Mouse (Mus musculus): ENCODE results near the gene Klk12.

Klk12 gene

DNA sequence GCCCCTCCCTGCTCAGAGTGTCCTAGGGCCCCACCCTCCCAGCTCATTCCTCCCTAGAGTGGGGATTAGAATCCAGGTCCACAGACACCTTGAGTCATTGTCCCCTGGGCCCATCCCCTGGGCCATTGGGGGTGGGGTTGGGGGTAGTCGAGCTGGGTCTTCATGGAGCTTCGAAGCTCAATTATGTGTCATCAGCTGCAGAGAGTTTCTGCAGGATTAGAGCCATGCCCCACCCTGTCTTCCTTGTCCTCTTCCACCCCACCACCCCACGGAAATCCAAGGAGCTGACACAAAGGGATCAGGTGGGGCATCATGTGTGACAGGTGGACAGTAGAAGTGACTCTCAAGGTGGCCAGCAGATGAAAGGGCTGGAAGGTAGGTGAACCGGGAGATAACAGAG, at the start of gene Klk12:
Gene Klk12, plus strand, starts transcription at position 301 of the 400 bp plus-strand sequence.
- no peak for DNase-seq

DNA sequence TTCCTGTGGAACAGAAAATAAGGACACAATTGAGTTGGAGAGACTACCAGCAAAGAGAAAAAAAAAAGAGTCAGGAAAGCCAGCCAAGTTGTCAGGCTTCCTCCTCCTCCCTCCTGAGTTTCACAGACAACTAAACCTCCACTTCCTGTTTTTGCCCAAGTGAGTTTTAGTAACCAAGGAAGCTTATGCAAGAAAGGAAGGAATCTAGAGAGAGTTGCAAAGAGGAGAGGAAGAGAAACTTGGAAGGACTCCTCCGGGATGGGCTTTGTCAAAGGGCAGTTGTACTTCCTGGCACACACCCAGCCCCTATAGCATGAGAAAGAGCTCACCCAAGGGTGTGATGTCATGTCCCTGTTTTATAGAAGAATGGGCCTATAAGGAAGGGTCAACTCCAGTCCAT, 20.9 kb upstream of the Klk12 start:
- DNase-seq: no peak

DNA sequence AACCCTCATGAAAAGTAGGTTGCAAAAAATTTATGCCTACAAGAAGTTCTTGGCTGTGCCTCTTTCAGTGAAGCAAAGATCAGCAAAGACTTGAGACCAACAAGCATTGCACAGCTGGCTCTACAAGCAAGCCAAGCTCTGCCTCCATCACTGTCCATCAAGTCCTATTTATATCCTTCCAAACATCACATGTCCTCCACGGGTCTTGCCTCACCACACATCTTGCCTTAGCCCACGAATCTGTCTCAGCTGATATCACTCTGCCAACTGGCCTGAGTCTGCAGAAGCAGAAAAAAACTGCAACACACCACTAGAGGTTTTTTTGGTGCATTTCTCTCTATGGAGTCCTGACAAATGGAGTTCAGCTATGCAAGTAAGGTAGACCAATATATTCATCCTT, 15.9 kb upstream of the Klk12 start:
- no peak for DNase-seq

DNA sequence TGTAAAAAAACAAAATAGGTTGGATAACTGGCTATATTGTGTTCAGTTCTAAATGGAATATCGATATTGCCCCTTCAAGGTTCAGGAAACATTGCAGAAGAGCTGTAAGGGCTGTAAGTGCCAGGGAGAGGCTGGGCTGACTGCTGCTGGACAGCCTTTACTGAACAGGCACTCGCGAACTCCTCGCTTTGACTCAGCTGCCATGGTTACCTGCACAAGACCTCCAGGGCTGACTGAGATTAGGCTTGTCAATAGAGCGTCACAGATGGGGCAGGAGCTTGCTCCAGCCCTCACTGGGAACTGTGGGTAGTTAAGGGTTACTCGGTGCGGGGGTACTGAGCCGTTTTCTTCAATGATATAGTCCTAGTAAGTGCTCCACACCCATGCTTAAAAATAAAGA, 2.2 kb upstream of the Klk12 start:
- no peak for DNase-seq

DNA sequence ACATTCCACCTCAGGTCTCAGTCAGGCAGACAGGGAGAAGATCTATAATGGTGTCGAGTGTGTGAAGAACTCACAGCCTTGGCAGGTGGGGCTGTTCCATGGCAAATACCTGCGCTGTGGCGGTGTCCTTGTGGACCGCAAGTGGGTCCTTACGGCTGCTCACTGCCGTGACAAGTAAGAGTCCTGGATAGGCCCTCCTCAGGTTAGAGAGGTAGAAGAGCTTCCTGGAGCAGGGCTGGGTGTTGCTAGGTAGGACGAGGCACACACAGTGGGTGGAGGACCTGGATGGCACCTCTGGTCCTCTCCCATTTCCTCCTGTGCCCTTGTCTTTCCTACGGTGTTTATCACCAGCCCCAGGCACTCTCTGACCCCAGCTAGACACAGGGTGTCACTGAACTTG, 939 bp downstream of the Klk12 start:
- no peak for DNase-seq

DNA sequence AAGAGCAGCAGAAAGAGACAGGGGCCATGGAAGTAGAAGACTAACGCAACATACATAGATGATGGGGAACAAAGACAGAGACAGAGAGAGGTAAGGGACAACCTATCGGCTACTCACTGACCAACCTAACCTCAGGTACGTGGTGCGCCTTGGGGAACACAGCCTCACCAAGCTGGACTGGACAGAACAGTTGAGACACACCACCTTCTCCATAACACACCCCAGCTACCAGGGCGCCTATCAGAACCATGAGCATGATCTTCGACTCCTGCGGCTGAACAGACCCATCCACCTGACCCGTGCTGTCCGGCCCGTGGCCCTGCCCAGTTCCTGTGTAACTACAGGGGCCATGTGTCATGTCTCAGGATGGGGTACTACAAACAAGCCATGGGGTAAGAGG, 2.0 kb downstream of the Klk12 start:
- DNase-seq: no peak

DNA sequence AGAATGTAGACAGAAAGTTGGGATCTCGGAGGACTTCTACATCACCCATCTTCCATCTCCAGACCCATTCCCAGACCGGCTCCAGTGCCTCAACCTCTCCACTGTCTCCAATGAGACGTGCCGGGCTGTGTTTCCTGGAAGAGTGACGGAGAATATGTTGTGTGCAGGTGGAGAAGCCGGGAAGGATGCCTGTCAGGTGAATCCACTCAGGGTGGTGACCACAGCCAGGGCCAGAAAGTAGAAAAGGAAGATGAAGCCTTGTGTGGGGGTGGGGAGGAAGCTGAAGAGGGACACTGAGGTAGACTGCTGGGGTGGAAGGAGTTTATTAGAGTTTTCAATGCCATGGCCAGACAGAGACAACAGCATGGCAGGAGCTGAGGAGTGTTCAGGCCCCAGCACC, 3.2 kb downstream of the Klk12 start:
- DNase-seq: no peak

DNA sequence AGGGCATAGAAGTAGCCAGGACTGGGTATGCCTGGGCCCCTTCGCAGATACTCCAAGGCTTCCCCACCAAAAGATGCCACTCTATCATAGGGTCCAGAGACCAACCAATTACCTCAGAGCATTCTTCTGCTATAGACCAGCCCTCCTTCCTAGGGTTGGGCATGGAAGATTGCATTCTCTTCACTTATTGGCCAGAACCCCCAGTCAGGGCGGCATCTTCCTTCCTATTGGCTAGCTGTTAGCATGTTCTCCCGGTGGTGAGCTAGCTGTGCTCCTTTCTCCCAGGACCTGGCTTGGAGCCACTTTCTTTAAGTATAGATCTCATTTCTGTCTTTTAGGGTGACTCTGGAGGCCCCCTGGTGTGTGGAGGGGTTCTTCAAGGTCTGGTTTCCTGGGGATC, 4.2 kb downstream of the Klk12 start:
- DNase-seq: no peak

DNA sequence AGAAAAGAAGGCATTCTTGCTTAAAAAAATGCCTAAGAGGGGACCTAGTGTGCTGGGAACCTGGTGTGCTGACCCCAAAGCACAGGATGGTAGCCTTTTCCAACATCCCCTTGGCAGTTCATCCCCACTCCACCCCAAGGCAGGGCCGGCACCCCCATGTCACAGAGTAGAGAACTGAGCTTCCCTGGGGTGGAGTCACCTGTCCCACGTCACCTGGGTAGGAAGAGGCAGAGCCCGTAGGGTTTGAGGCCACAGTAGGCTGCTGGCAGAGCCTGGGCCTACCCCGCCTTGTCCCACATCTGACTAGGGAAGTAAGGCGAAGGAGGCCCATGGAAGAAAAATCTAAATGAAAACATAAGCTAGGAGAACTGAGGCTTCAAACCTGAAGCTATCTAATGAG, 5.7 kb downstream of the Klk12 start, which contains the start of gene Klk11:
Gene Klk11, plus strand, starts transcription at position 241 of the 400 bp plus-strand sequence.
- peak; percentile 0 for DNase-seq

DNA sequence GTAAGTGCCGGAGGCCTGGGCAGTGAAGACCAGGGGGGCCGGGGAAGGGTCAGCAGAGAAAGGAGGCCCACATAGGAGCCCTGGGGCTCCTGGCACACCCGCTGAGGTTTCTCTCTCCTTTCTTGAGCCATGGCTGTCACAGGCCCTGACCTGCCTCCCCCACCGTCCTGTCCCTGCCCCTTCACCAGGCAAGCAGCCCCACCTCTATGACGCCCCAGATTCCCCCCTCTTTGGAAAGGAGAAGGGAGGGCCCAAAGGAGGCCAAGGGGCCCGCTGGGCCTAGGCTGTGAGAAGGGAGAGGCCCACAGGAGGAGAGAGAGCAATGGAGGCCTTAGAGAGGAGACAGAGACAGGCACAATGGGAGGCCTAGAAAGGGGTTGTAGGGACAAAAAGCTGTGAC, 6.1 kb downstream of the Klk12 start:
- peak; percentile 0 for DNase-seq

DNA sequence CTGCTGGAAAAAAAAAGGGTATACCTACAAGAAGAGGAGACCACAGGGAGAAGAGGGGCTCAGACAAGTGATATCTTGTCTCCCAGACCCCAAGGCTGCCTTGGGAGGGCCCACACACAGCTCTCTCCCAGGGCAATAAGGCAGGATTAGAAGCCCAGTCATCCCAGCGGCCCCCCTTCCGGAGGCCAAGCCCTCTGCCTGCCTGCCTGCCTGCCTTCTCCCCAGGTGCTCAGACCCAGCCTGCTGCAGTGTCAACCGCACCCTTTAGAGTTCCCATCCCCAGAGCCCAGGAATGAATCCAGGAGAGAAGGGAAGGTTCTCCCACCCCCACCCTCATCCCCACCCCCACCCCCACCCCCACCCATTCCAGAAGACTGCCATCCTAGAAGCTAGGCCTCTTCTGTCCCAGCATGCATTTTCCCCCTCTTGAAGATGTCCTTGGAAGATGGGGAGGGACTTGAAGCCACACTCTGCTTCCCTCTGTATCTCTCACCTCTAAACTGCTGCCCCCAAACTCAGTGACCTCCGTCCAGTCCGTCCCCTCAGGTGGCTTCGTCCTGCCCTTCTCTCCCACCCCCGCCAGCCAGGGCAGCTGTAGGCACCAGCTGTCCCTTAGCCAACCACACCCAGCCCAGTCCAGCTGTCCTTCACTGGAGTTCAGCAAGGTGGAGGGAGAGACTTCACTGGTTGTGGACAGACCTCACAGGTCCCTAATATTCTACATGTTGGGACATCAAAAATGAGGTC, 6.8 kb downstream of the Klk12 start:
- peak; percentile 0 for DNase-seq

DNA sequence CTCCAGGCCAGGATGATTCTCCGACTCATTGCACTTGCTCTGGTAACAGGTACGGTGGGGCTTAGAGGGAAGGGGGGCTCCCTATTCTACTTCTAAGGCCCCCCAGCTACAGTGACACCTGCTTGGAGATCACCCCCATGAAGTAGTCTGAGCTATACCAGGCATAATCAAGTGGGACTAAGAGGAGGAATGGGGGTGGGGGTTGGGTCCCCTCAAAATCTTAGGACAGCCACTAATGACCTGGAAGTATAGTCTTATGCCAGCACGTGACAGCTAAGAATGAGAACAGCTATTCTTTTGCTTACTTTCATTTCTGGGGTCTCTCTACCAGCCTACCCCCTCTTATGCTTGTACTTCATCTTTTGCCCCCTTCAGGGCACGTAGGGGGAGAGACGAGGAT, 7.8 kb downstream of the Klk12 start:
- DNase-seq: peak; percentile 0

DNA sequence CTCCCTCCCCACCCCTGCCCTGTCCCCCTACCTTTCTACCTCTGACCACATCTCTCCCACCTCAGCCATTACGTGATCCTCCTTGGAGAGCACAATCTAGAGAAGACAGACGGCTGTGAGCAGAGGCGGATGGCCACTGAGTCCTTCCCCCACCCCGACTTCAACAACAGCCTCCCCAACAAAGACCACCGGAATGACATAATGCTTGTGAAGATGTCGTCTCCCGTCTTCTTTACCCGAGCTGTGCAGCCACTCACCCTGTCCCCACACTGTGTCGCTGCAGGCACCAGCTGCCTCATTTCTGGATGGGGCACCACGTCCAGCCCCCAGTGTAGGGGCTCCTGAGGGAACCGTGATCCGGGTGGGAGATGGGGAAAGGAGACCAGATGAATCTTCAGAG, 8.7 kb downstream of the Klk12 start:
- DNase-seq: peak; percentile 0

DNA sequence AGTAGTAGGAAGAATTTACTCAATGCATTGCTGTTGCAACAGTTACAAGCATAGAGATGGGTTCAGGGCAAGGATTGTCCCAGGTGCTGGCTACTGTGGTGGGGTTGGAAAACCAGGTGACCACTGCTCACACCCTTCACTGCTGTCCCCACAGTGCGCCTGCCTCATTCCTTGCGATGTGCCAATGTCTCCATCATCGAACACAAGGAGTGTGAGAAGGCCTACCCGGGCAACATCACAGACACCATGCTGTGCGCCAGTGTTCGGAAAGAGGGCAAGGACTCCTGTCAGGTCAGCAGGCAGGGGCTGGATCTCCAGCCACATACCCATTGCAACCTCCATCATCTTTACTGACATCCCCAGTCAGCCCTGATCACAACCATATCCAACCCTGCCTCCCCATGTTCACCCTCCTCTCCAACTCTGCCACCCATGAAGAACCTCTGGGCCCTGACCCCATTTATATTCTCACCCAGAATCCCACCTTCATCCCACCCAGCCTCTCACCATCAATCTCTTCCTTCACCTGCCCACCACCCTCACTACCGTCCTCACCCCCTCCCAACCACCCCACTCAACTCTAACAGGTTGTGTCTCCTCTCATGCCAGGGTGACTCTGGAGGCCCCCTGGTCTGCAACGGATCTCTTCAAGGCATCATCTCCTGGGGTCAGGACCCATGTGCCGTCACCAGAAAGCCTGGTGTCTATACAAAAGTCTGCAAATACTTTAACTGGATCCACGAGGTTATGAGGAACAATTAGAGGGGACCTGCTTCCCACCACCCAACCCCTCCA, 9.7 kb downstream of the Klk12 start:
- peak; percentile 0 for DNase-seq

DNA sequence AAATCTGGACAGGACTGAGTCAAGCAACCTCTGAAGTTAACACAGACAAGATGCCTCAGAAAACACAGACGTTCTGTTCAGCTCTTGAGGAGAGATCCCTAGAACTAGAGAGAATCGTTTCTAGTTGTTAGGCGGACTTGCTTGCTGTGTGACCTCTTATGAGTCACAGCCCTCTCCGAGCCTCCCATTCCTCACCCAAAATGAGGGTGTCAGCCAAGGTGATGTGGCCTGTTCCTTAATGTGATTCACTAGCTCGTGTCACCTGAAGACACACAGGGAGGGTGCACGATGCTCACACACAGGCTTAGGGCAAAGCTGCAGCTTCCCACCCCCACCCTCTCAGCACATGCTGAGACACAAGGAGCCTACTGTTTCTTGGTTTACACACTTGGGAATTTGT, 11.5 kb downstream of the Klk12 start:
- DNase-seq: no peak

DNA sequence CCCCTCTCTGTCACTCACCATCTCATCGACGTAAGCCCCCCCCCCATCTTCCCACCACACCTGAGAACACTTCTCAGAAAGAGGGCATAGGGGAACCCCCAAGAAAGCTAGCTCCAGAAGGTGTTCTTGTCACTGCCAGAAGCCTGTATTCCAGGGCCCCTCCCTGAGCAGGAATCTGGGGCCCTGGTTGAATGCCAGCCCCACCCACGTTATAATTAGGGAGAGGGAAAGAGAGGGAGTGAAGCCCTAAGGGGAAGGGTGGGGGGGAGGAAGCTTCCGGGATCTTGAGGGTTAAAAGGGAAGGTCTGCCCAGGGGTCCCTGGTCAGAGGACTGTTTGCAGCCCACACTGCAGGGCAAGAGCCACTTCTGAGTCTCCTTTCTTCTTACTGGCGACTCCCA, 12.0 kb downstream of the Klk12 start, which contains the start of gene Klk10:
Gene Klk10, plus strand, starts transcription at position 290 of the 400 bp plus-strand sequence.
- DNase-seq: no peak

DNA sequence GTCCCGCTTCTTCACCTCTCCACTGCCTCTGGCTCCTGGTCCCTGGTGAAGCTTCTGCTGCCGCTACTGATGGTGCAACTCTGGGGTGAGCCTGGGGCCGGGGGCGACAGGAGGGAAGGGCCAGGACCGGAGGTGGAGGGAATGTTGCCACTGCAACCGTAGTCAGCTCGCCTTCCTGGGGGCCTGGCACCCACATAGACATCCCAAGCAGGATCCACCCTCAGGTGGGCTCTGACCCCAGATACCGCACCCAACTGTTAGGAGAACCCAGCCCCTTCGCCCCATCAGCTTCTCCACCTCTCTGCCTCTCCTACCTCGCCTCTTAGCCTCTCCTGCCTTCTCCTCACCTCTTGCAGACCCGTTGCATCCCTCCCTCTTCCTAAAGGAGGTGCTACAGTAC, 12.8 kb downstream of the Klk12 start:
- no peak for DNase-seq

DNA sequence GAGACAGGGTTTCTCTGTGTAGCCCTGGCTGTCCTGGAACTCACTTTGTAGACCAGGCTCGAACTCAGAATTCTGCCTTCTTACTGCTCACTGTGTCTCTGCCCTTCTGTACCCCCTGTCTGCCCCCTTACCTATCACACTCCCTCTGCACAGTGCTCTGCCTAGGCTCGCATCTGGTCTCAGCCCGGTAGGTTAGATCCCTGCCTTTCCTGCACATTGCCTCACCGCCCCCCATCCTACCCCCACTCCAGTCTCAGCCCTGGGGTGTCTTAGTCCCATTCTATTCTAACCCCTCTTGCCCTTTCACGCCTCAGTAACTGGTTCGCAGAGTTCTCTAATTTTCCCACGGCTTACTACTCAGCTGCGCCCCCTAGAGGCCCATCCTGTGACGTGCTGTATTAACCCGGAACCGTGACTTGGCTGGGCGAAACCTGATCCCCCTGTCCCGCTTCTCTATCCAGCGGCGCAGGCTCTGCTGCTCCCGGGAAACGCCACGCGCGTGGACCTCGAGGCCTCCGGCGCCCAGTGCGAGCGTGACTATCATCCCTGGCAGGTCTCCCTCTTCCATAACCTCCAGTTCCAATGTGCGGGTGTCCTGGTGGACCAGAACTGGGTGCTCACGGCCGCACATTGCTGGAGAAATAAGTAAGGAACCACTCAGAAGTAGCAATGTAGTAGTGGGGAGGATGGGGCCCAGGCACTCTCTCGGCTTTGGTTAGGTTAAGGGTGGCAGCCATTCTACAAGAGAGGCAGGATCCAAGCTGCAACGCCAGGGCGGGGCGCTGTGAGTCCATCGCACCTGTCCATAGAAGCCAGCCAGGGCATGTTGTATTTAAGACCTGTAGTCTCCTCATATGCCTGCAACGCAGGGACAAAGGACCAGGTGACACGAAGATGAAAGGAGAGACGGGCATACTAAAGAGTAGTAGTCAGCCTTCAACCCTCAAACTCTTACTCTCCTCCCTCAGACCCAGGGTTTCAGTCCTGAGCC, 13.9 kb downstream of the Klk12 start:
- DNase-seq: peak; percentile 47

DNA sequence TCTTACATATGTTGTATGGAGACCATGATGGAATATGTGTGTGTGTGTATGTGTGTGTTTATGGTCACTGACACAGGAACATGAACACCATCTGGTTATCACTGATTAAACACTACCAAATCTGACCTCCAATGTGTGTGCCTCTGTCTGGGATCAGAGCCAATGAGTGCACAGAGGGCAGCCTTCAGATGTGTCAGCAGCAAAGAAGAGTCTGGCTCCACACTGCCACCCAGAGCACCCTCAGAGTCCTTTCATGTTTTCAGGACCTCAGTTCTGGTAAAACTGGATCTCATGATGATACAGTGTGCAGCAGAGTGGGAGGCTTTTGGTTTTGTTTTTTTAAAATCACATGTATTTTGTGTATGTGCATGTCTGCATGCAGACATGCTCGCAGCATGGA, 16.6 kb downstream of the Klk12 start:
- no peak for DNase-seq

DNA sequence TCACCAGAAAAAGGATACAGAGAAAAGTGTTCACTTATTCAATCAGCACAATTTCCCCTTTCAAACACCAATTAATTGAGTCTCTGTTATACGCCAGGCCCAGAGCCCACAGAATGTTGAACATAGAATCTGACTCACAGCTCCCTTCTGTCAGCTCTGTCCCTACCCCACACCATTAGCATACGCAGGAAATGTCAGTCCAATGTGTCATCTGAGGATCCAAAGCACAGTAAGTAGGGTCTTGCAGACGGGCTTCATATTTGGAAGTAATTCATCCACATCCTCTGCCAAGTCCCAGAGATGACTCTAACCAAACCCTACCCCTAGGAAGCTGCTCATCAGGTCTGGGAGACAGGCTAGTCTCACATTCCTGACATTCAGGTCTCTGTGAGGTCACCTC, 19.4 kb downstream of the Klk12 start:
- DNase-seq: no peak

DNA sequence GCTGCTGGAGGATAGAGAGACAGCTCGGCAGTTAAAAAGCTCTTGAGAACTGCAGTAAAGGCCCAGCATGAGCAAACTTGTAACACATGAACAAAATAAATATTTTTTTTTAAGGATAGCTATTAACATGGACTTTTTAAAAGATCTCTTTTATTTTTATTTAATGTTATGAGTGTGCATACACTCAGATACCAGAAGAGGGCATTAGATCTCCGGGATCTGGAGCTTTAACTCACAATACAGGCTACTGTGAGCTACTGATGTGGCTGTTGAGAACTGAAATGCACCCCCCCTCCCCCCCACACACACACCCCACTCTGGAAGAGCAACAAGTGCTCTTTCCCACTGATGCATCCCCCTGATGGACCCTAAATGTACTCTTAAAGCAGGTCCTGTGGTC, 20.6 kb downstream of the Klk12 start:
- no peak for DNase-seq

DNA sequence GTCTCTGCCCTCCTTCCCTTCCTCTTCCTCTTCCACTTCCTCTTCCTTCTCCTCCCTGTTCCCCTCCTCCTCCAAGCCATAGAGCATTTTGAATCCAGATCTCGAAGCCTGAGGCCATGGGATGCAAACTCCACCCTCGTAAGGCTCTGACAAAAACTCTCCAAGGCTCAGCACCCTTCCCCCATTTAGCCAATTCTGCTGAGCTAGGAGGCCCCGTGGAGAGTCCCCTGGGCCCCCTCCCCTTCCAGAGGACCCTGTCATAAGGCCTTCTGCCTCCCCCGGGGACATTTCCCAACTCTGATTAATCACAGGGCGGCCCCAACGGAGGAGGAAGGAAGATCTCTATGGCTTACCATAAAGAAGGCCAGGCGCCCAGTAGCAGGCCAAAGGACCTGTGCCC, 22.9 kb downstream of the Klk12 start, which contains the start of gene Klk9:
Gene Klk9, plus strand, starts transcription at position 301 of the 400 bp plus-strand sequence.
- DNase-seq: no peak

DNA sequence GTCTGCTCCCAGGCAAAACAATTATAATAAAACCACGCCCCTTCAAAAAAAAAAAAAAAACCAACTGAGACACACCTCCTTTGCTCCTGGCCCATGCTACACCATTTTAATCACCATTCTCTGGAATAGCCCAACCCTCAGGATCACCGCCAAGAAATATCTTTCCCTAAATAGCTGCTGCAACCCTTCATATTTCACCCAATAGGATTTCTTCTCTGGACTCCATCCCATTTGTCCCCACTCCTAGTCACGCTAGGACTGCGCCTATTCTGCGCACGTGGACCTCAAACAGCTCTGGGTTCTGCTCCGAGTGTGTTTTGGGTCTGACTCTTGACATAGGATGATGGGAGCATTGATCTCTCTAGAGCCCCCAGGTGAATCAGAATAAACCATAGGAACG, 27.7 kb downstream of the Klk12 start:
- DNase-seq: no peak
